Mouse (Mus musculus) small intestine, adult 2 months (tissue): Measurements from ENCODE around the gene Clybl.

Source experiments
- CTCF ChIP-seq: fragments of 200-500 bp; IDR thresholded peaks from 2 replicates; pipeline ENCODE4 v1.5.1; 2012; ENCODE audit warnings: low read depth, mild to moderate bottlenecking, control low read depth, inconsistent platforms, low read length, moderate library complexity, mixed read lengths; ENCODE audit not compliant: insufficient replicate concordance, insufficient read length; ENCODE audit errors: extremely low read depth
- POLR2A ChIP-seq: fragments of 200-500 bp; IDR thresholded peaks from 2 replicates; pipeline ENCODE4 v1.6.1; 2012; ENCODE audit warnings: low read depth, mild to moderate bottlenecking, control low read depth, inconsistent platforms, low read length, moderate library complexity

DNA sequence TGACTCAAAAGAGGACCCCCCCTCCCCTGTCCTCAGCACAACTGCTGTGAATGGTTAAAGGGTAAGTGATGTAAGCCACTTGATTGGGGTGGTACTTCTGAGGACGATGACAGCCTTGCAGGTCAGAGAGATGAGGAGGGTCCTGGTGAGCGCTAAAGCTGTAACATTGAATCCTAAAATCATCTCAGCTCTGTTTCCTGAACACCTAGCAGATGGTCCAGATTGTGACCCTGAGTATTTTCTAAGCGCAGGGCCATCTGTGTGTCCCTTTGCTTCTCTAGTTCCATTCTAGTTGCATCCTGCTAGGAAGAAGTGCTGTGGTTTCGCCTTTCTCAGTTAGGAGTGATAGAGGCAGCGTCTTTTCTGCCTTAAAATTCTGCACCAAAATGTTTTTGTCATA, 158.6 kb downstream of the Clybl start:
- TF ChIP-seq CTCF, result no peak
- no peak for TF ChIP-seq POLR2A
